Mouse (Mus musculus): ENCODE data around the gene Timm29. TPM values are rescaled to one million over a fixed set of nuclear protein-coding genes. Genes with fewer than 3 reads are reported as not detected.
"Not testable (repeated sequence)": the region's sequence is repeated elsewhere in the genome, so short reads cannot be mapped to it uniquely, and the experiment has no call there.

The Timm29 gene
- polyA plus RNA-seq, 1 experiment from 2014 or later: 16.5 TPM

- Histone ChIP-seq H3K9me3 (ENCODE audit: low read length) (no peaks in the 10 kb centered on the region), H3K4me2 (replicated peaks; ENCODE audit: low read depth, low read length) (no peak overlapping the region), H3K4me3 (ENCODE audit: low read depth, low read length) (no peak overlapping the region), H3K36me3 (ENCODE audit: insufficient read depth, low read length) (peaks cover 24% of the 10 kb centered on the region), H3K27ac (ENCODE audit: low read length) (no peak overlapping the region), H3K4me1 (ENCODE audit: insufficient read depth, low read depth, low read length) (no peaks in the 10 kb centered on the region), H3K27me3 (replicated peaks; ENCODE audit: insufficient read depth, low read length) (no peaks in the 10 kb centered on the region), H3K9ac (replicated peaks; ENCODE audit: low read depth) (no peak overlapping the region)
- no peak for TF ChIP-seq EP300 (IDR thresholded peaks at IDR 0.05)
- no peak for TF ChIP-seq CTCF (IDR thresholded peaks at IDR 0.05)
- no peak for DNase-seq (ENCODE audit: low spot score)
- WGBS: 82% methylated on average over 8 of the region's 8 CpGs
- ATAC-seq: no peak
These were observed 4.2 kb upstream of the Timm29 start for GRCm38 (mm10) chr9:21588350-21588749.

- no peak overlapping the region for H3K9ac ChIP-seq (replicated peaks; ENCODE audit: low read depth)
- no peak overlapping the region for H3K4me2 ChIP-seq (replicated peaks; ENCODE audit: low read depth, low read length)
- TF ChIP-seq EP300 (IDR thresholded peaks at IDR 0.05) (no peak), CTCF (IDR thresholded peaks at IDR 0.05) (no peak)
- DNase-seq (ENCODE audit: low spot score) (no peak), ATAC-seq (no peak)
- no peak overlapping the region for H3K4me3 ChIP-seq (ENCODE audit: low read depth, low read length)
- 0 out of 2 replicates have a peak, but pooled peaks cover 6% of the 10 kb centered on the region for H3K4me1 ChIP-seq (ENCODE audit: insufficient read depth, low read depth, low read length)
- H3K27me3 ChIP-seq (replicated peaks; ENCODE audit: insufficient read depth, low read length): no peaks in the 10 kb centered on the region
- peaks cover 17% of the 10 kb centered on the region for H3K36me3 ChIP-seq (ENCODE audit: insufficient read depth, low read length)
- no peaks in the 10 kb centered on the region for H3K9me3 ChIP-seq (ENCODE audit: low read length)
- 86% methylated on average over 5 of the region's 5 CpGs for WGBS
- H3K27ac ChIP-seq (ENCODE audit: low read length): no peak overlapping the region
These were observed 3.0 kb upstream of the Timm29 start for GRCm38 (mm10) chr9:21589538-21589937.

- Histone ChIP-seq H3K27ac (ENCODE audit: low read length) (no peak overlapping the region), H3K4me3 (ENCODE audit: low read depth, low read length) (no peak overlapping the region), H3K27me3 (replicated peaks; ENCODE audit: insufficient read depth, low read length) (no peaks in the 10 kb centered on the region), H3K9me3 (ENCODE audit: low read length) (no peaks in the 10 kb centered on the region), H3K4me1 (ENCODE audit: insufficient read depth, low read depth, low read length) (0 out of 2 replicates have a peak, but pooled peaks cover 6% of the 10 kb centered on the region), H3K4me2 (replicated peaks; ENCODE audit: low read depth, low read length) (no peak overlapping the region), H3K9ac (replicated peaks; ENCODE audit: low read depth) (no peak overlapping the region), H3K36me3 (ENCODE audit: insufficient read depth, low read length) (peaks cover 11% of the 10 kb centered on the region)
- no peak for DNase-seq (ENCODE audit: low spot score)
- no peak for TF ChIP-seq EP300 (IDR thresholded peaks at IDR 0.05)
- TF ChIP-seq CTCF (IDR thresholded peaks at IDR 0.05): no peak
- WGBS: 77% methylated on average over 6 of the region's 6 CpGs
- ATAC-seq: no peak
These were observed 1.2 kb upstream of the Timm29 start for GRCm38 (mm10) chr9:21591127-21591830.

GRCm38 (mm10) chr9:21591831-21592702 lies 455 bp upstream of the Timm29 start:
- ATAC-seq (peak; percentile 66), DNase-seq (ENCODE audit: low spot score) (no peak)
- Histone ChIP-seq H3K36me3 (ENCODE audit: insufficient read depth, low read length) (peaks cover 6% of the 10 kb centered on the region), H3K4me2 (replicated peaks; ENCODE audit: low read depth, low read length) (peak overlapping the region; percentile 87), H3K9ac (replicated peaks; ENCODE audit: low read depth) (peak overlapping the region; percentile 43), H3K9me3 (ENCODE audit: low read length) (no peaks in the 10 kb centered on the region), H3K4me3 (ENCODE audit: low read depth, low read length) (peak overlapping the region; percentile 84), H3K27ac (ENCODE audit: low read length) (peak overlapping the region; percentile 66), H3K4me1 (ENCODE audit: insufficient read depth, low read depth, low read length) (0 out of 2 replicates have a peak, but pooled peaks cover 6% of the 10 kb centered on the region), H3K27me3 (replicated peaks; ENCODE audit: insufficient read depth, low read length) (no peaks in the 10 kb centered on the region)
- TF ChIP-seq EP300 (IDR thresholded peaks at IDR 0.05): no peak
- no peak for TF ChIP-seq CTCF (IDR thresholded peaks at IDR 0.05)
- WGBS: 15% methylated on average over 17 of the region's 17 CpGs

- Histone ChIP-seq H3K4me2 (replicated peaks; ENCODE audit: low read depth, low read length) (peak overlapping the region; percentile 87), H3K36me3 (ENCODE audit: insufficient read depth, low read length) (peaks cover 6% of the 10 kb centered on the region), H3K4me1 (ENCODE audit: insufficient read depth, low read depth, low read length) (0 out of 2 replicates have a peak, but pooled peaks cover 6% of the 10 kb centered on the region), H3K9me3 (ENCODE audit: low read length) (no peaks in the 10 kb centered on the region), H3K27me3 (replicated peaks; ENCODE audit: insufficient read depth, low read length) (no peaks in the 10 kb centered on the region), H3K27ac (ENCODE audit: low read length) (peak overlapping the region; percentile 84), H3K4me3 (ENCODE audit: low read depth, low read length) (peak overlapping the region; percentile 84), H3K9ac (replicated peaks; ENCODE audit: low read depth) (peak overlapping the region; percentile 79)
- ATAC-seq (peak; percentile 65), DNase-seq (ENCODE audit: low spot score) (peak; percentile 56)
- no peak for TF ChIP-seq CTCF (IDR thresholded peaks at IDR 0.05)
- TF ChIP-seq EP300 (IDR thresholded peaks at IDR 0.05): no peak
- WGBS: 1% methylated on average over 68 of the region's 69 CpGs
These were observed 700 bp downstream of the Timm29 start for GRCm38 (mm10) chr9:21593122-21593721.

GRCm38 (mm10) chr9:21594350-21594749 lies 1.8 kb downstream of the Timm29 start:
- 86% methylated on average over 8 of the region's 8 CpGs for WGBS
- not testable (repeated sequence) for DNase-seq (ENCODE audit: low spot score); H3K4me2 ChIP-seq (replicated peaks; ENCODE audit: low read depth, low read length); H3K4me1 ChIP-seq (ENCODE audit: insufficient read depth, low read depth, low read length); H3K4me3 ChIP-seq (ENCODE audit: low read depth, low read length); H3K9ac ChIP-seq (replicated peaks; ENCODE audit: low read depth); ATAC-seq; H3K27ac ChIP-seq (ENCODE audit: low read length); H3K27me3 ChIP-seq (replicated peaks; ENCODE audit: insufficient read depth, low read length); H3K36me3 ChIP-seq (ENCODE audit: insufficient read depth, low read length); H3K9me3 ChIP-seq (ENCODE audit: low read length)
